ENCODE assay signal across 9 mouse cellular contexts in genomic region chr5:44593522-44594218, GRCm38 (mm10).
DNase-seq lines count a peak whose midpoint lies in the region; TF ChIP-seq lines count a peak whose summit lies in the region.
"Had no signal": no experiment of that assay in that cellular context is flagged by ENCODE, and none has a peak within 500 bp of the region (broad histone marks: within the 10 kb centered on the region; RNA-seq: fewer than 3 reads in every experiment).

No protein-coding gene starts in this region.

- H3K36me3 ChIP-seq in heart, adult 2 months (ENCODE audit: control insufficient read depth, insufficient read depth, low read length), result no peaks in the 10 kb centered on the region; the same call in 1 of the 2 replicates

- no peak for TF ChIP-seq POLR2A in heart, adult 2 months (IDR thresholded peaks at IDR 0.05; ENCODE audit: insufficient read depth, low read depth, low read length)

- H3K9ac ChIP-seq in heart, adult 2 months (ENCODE audit: low read depth, low read length), result no peak overlapping the region

- H3K79me2 ChIP-seq in heart, adult 2 months (replicated peaks; ENCODE audit: control insufficient read depth, insufficient read depth, low read length), result no peaks in the 10 kb centered on the region

- intact Hi-C loops in heart, adult 2 months (cut with DNase I), result no loop called here
- intact Hi-C loops in gastrocnemius, postnatal 36 days (cut with DNase I), result no loop called here

- TF ChIP-seq EP300 in heart, adult 2 months (IDR thresholded peaks at IDR 0.05; ENCODE audit: insufficient read depth, low read depth, low read length), result no peak

- H3K4me1 ChIP-seq in heart, adult 2 months (ENCODE audit: control insufficient read depth, insufficient read depth, low read length), result peaks cover 5% of the 10 kb centered on the region
- H3K4me1 ChIP-seq: megakaryocyte, embryonic 14.5 days had no signal

- H3K27ac ChIP-seq in heart, adult 2 months, result peak overlapping the region; percentile 33

- no peak overlapping the region for H3K4me3 ChIP-seq in heart, adult 2 months
- H3K4me3 ChIP-seq: megakaryocyte, embryonic 14.5 days had no signal

- TF ChIP-seq CTCF in heart, adult 2 months (IDR thresholded peaks at IDR 0.05), result no peak

- peak in 1 of 2 experiments; percentile 9 for DNase-seq in heart, adult 2 months
- DNase-seq in heart, adult 8-10 months (ENCODE audit: low spot score), result no peak
- peak; percentile 18 to 24 for DNase-seq in adrenal gland, postnatal 36 days
- peak; percentile 15 to 21 for DNase-seq in gastrocnemius, postnatal 36 days
- DNase-seq in layer of hippocampus, postnatal 25 days (ENCODE audit: extremely low spot score in 1 of 2, low spot score in 1 of 2), result peak; percentile 20 to 27
- peak; percentile 19 for DNase-seq in ovary, postnatal 10 days (ENCODE audit: low spot score)
- no peak for DNase-seq in thymus, postnatal 25 days
- no peak for DNase-seq in spleen, postnatal 14 days (ENCODE audit: low spot score in 2 of 2)

- WGBS in heart, adult 2 months, result 50% methylated on average over 15 of the region's 15 CpGs

- no peaks in the 10 kb centered on the region; the same call in 1 of the 2 replicates for H3K27me3 ChIP-seq in heart, adult 2 months (ENCODE audit: control insufficient read depth, insufficient read depth, low read length)
- H3K27me3 ChIP-seq: megakaryocyte, embryonic 14.5 days had no signal

Comparison
In these comparisons a context has a peak if more than half of its experiments do, and no peak if none do; other contexts are left out.
1. DNase-seq: peak in adrenal gland, postnatal 36 days (2 of 2), gastrocnemius, postnatal 36 days (2 of 2), layer of hippocampus, postnatal 25 days (2 of 2) and ovary, postnatal 10 days (single experiment); none in heart, adult 8-10 months (single experiment), thymus, postnatal 25 days (single experiment) and spleen, postnatal 14 days (0 of 2).